16 mouse cellular contexts compared by ENCODE assay signal in genomic region chr13:49246011-49246410, GRCm38 (mm10). TPM values are rescaled to one million over a fixed set of nuclear protein-coding genes. Genes with fewer than 3 reads are reported as not detected.
DNase-seq lines count a peak whose midpoint lies in the region; ATAC-seq lines count a peak whose summit lies in the region.
"Had no signal": no experiment of that assay in that cellular context is flagged by ENCODE, and none has a peak within 500 bp of the region (broad histone marks: within the 10 kb centered on the region; RNA-seq: fewer than 3 reads in every experiment).

No protein-coding gene starts in this region.

- H3K9ac ChIP-seq in kidney, embryonic 16.5 days (replicated peaks; ENCODE audit: low read length): no peak overlapping the region
- H3K9ac ChIP-seq: forebrain, embryonic 13.5 days; heart, embryonic 13.5 days; lung, embryonic 15.5 days had no signal

- H3K27ac ChIP-seq in kidney, embryonic 16.5 days (ENCODE audit: low read length): peak overlapping the region; percentile 68
- H3K27ac ChIP-seq: forebrain, embryonic 13.5 days; heart, embryonic 13.5 days; left cerebral cortex, adult 2 months; limb, embryonic 10.5 days; lung, embryonic 15.5 days had no signal

- DNase-seq in cerebellum, postnatal 10 days: peak; percentile 19 to 29
- no peak for DNase-seq in cerebellum, adult 8-10 months
- peak; percentile 88 for DNase-seq in testis, postnatal 14 days (ENCODE audit: low spot score)
- no peak for DNase-seq in layer of hippocampus, adult 8-10 months (ENCODE audit: low spot score in 2 of 2)
- DNase-seq: gastrocnemius, postnatal 14 days; right cerebral cortex, postnatal 4 days had no signal

- ATAC-seq in megakaryocyte, adult 5-6 weeks (ENCODE audit: poor library complexity, severe bottlenecking): no peak
- ATAC-seq in kidney, embryonic 16.5 days (ENCODE audit: low FRiP score, low TSS enrichment): no peak
- no peak for ATAC-seq in monocyte, adult 5-6 weeks (replicated peaks; ENCODE audit: insufficient number of reproducible peaks, low FRiP score, low TSS enrichment, poor library complexity, severe bottlenecking)
- ATAC-seq: forebrain, embryonic 13.5 days; inflammation-experienced regulatory T-cells, adult 6 months had no signal

- peaks cover 96% of the 10 kb centered on the region for H3K4me1 ChIP-seq in megakaryocyte, embryonic 14.5 days
- peaks cover 12% of the 10 kb centered on the region for H3K4me1 ChIP-seq in kidney, embryonic 16.5 days (ENCODE audit: insufficient read depth, low read length)

- no peaks in the 10 kb centered on the region for H3K9me3 ChIP-seq in megakaryocyte, embryonic 14.5 days
- H3K9me3 ChIP-seq in kidney, embryonic 16.5 days (ENCODE audit: low read length): no peaks in the 10 kb centered on the region
- H3K9me3 ChIP-seq: forebrain, embryonic 13.5 days; heart, embryonic 13.5 days; limb, embryonic 10.5 days; lung, embryonic 15.5 days had no signal

- 70% methylated on average over 3 of the region's 3 CpGs for WGBS in kidney, embryonic 16.5 days

- no peaks in the 10 kb centered on the region for H3K27me3 ChIP-seq in megakaryocyte, embryonic 14.5 days (replicated peaks)
- H3K27me3 ChIP-seq in kidney, embryonic 16.5 days (ENCODE audit: insufficient read depth, low read length): peaks cover 23% of the 10 kb centered on the region

- peaks cover 52% of the 10 kb centered on the region for H3K36me3 ChIP-seq in megakaryocyte, embryonic 14.5 days (replicated peaks; ENCODE audit: low read length)
- H3K36me3 ChIP-seq in kidney, embryonic 16.5 days (ENCODE audit: insufficient read depth, low read length): no peaks in the 10 kb centered on the region
- H3K36me3 ChIP-seq: heart, embryonic 13.5 days; limb, embryonic 10.5 days; lung, embryonic 15.5 days had no signal

- H3K4me3 ChIP-seq in megakaryocyte, embryonic 14.5 days (replicated peaks): peak overlapping the region; percentile 99
- no peak overlapping the region for H3K4me3 ChIP-seq in kidney, embryonic 16.5 days (ENCODE audit: low read length)
- H3K4me3 ChIP-seq: forebrain, embryonic 13.5 days; heart, embryonic 13.5 days; left cerebral cortex, adult 2 months; limb, embryonic 10.5 days; lung, embryonic 15.5 days had no signal

- no peak overlapping the region; the same call in 1 of the 2 replicates for H3K4me2 ChIP-seq in kidney, embryonic 16.5 days (replicated peaks; ENCODE audit: low read depth, low read length)
- H3K4me2 ChIP-seq: forebrain, embryonic 13.5 days; heart, embryonic 13.5 days; lung, embryonic 15.5 days had no signal

RNA-seq across cellular contexts. Expression of gene Susd3, which starts 2.5 kb away (rescaled TPM):
- 289 and 697 TPM in 2 replicates for polyA plus RNA-seq in megakaryocyte, embryonic 14.5 days (2012; ENCODE audit: insufficient read depth, low replicate concordance)
- total RNA-seq in megakaryocyte, adult 5-6 weeks (2015): 44.4 and 49.1 TPM in 2 replicates
- total RNA-seq in megakaryocyte, adult 5-6 weeks (2017): 39.6 and 42.3 TPM in 2 replicates
- polyA plus RNA-seq in kidney, embryonic 16.5 days (2015; fragmentation: Nextera tagmentation; extraction: Ambion mirVana): 31.2 and 34.5 TPM in 2 replicates
- 76.0 to 95.2 TPM (median 78.6 TPM) in 3 replicates for total RNA-seq in monocyte, adult 5-6 weeks (2017)
- total RNA-seq in layer of hippocampus, adult 8-10 months (2022): 1 to 10 TPM; 2.6 to 5.3 (median 3.8) TPM

RNA-seq across cellular contexts. Expression of gene Card19, which starts 30.2 kb away (rescaled TPM):
- polyA plus RNA-seq in megakaryocyte, embryonic 14.5 days (2012; ENCODE audit: insufficient read depth, low replicate concordance): 534 and 845 TPM in 2 replicates
- total RNA-seq in megakaryocyte, adult 5-6 weeks (2015): 85.5 and 103 TPM in 2 replicates
- total RNA-seq in megakaryocyte, adult 5-6 weeks (2017): 91.0 and 123 TPM in 2 replicates
- polyA plus RNA-seq in kidney, embryonic 16.5 days (2015; fragmentation: Nextera tagmentation; extraction: Ambion mirVana): 50.0 and 52.6 TPM in 2 replicates
- total RNA-seq in monocyte, adult 5-6 weeks (2017): 27.8 to 56.1 TPM (median 45.9 TPM) in 3 replicates
- 10 to 100 TPM; 12.2 to 22.0 (median 18.0) TPM for total RNA-seq in layer of hippocampus, adult 8-10 months (2022)

RNA-seq across cellular contexts. Expression of gene Ninj1, which starts 58.7 kb away (rescaled TPM):
- 422 and 866 TPM in 2 replicates for polyA plus RNA-seq in megakaryocyte, embryonic 14.5 days (2012; ENCODE audit: insufficient read depth, low replicate concordance)
- 76.1 and 81.6 TPM in 2 replicates for total RNA-seq in megakaryocyte, adult 5-6 weeks (2015)
- 33.4 and 48.2 TPM in 2 replicates for total RNA-seq in megakaryocyte, adult 5-6 weeks (2017)
- polyA plus RNA-seq in kidney, embryonic 16.5 days (2015; fragmentation: Nextera tagmentation; extraction: Ambion mirVana): 76.1 and 77.1 TPM in 2 replicates
- total RNA-seq in monocyte, adult 5-6 weeks (2017): 24.6 to 59.1 TPM (median 55.8 TPM) in 3 replicates
- 10 to 100 TPM; 17.8 to 27.6 (median 21.7) TPM for total RNA-seq in layer of hippocampus, adult 8-10 months (2022)

Comparison
In these comparisons a context has a peak if more than half of its experiments do, and no peak if none do; other contexts are left out.
1. DNase-seq: peak in cerebellum, postnatal 10 days (2 of 2) and testis, postnatal 14 days (single experiment); none in cerebellum, adult 8-10 months (single experiment) and layer of hippocampus, adult 8-10 months (0 of 2).
2. RNA of gene Susd3, which starts 2.5 kb away (total RNA-seq): 76.0 to 95.2 TPM in monocyte, adult 5-6 weeks and 39.6 to 49.1 TPM in megakaryocyte, adult 5-6 weeks; 2.6 to 5.3 TPM in layer of hippocampus, adult 8-10 months; every median in the first group is over 4 times any median in the second.